Mouse (Mus musculus): ENCODE measurements around the gene Padi6.
A peak's percentile ranks its signal among the peaks of the same experiment; 100 is the strongest.

The Padi6 gene

GRCm38 (mm10) chr4:140750328-140750727 is 7.9 kb upstream of the Padi6 start:
- DNase-seq (ENCODE audit: low spot score in 2 of 2): no peak

GRCm38 (mm10) chr4:140747978-140748377 is 5.5 kb upstream of the Padi6 start:
- no peak for DNase-seq (ENCODE audit: low spot score in 2 of 2)

DNA sequence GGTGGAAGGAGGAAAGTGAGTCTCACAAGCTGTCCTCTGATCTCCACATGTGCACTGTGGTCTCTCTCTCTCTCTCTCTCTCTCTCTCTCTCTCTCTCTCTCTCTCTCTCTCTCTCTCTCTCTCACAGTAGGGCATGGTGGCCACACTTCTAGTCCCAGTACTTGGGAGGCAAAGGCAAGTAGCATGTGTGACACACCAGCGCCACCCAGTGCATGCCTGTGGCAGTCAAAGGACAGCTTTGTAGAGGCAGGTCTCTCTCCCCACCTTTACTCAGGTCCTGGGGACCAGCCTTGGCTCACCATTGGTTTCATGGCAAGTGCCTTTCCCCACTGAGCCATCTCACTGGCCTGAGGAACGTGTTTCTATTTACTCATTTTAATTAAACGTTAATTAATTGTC is 2.2 kb upstream of the Padi6 start:
- DNase-seq (ENCODE audit: low spot score in 2 of 2): peak; percentile 37 to 45

GRCm38 (mm10) chr4:140743086-140743485 is 643 bp upstream of the Padi6 start:
- no peak for DNase-seq (ENCODE audit: low spot score in 2 of 2)

DNA sequence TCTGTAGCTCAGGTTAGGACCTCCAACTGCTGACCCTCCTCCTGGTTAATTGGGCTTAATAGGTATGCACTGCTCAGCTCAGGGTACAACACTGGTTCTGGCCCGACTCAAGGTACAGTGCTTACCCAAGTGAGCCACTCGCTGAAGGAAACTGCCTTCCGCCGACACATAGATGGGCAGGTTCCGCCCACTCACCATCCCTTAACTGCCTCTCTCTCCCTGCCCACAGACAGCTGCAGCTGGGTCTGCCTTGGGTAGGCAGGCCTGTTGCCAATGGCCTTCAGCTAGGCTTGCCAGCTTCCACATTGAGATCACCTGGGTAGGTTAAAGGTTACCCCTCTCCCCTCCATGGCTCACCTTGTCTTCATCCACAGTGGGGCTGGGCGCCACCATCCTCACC is 1.0 kb downstream of the Padi6 start:
- DNase-seq (ENCODE audit: low spot score in 2 of 2): no peak

- no peak for DNase-seq (ENCODE audit: low spot score in 2 of 2)
These were observed 1.8 kb downstream of the Padi6 start for GRCm38 (mm10) chr4:140740655-140741054.

DNA sequence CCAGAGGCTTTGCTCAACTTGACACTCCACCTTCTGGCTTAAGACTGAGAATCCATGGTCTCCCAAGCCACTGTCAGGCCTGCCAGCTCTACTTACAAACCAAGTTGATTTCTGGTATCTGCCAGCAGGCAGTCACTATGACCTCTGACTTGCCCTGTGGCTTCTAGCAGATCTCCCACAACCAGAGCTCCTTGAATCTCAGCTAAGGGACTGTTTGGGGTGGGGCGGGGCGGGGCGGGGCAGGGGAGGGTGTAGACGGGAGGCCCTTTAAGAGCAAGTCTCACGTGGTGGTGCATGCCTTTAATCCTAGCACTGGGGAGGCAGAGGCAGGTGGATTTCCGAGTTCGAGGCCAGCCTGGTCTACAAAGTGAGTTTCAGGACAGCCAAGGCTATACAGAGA is 9.6 kb downstream of the Padi6 start:
- no peak for DNase-seq (ENCODE audit: low spot score in 2 of 2)

- DNase-seq (ENCODE audit: low spot score in 2 of 2): no peak
These were observed 10.8 kb downstream of the Padi6 start for GRCm38 (mm10) chr4:140731654-140732053.

DNA sequence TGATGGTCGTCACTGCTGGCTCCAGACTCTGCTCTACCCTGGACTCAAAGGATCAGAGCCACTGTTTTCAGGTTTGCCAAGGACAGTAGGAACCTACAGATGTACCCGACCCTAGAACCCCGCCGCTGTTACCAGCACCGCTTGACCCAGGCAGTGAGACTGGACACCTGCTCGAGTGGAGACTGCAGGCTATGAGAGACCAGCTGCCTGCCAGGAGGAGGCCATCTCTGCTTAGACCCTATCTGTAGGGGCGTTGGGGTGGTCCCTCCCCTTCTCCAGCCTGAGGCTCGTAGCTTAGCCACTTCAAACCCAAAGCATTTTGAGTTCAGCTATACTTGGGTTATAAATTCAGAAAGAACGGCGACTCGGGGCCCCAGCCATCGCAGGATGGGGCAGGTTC is 15.5 kb downstream of the Padi6 start:
- DNase-seq (ENCODE audit: low spot score in 2 of 2): no peak

- no peak for DNase-seq (ENCODE audit: low spot score in 2 of 2)
These were observed 17.7 kb downstream of the Padi6 start for GRCm38 (mm10) chr4:140724739-140725138.

DNA sequence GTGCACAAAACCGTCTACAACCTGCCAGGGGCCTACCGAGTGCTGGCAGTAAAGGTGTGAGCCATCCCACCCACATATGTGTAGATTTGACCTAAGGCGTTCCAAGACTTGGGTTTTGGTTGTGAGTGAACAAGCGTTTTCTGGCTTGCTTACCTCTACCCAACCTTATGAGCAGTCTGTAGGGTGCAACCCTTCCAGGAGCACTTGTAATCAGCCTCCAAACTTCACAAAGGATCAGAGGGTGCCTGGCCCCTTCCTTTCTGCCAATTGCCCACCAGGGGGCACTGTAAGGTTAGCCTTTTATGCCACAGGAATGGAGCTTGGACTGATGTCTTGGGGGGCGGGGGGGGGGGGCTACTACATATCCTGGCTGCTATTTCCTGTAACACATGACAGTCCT is 18.6 kb downstream of the Padi6 start:
- no peak for DNase-seq (ENCODE audit: low spot score in 2 of 2)

DNA sequence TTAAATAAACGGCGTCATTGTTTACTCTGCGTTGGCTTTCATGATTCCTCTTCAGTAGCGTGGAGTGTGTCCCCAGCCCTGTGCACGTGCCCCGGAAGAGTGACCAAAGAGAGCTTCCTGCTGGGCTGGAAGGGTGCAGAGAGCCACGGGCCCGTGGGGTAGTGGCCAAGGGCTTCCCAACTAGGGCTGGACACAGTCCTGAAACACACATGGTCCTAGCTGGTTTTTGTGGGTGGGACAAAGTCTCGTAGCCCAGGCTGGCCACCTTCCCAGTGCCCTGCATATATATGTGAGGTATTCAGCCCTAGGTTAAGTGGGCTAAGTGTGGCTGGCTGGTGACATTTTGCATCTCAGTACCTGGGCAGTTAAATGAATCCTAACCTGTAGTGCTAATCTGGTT is 19.3 kb downstream of the Padi6 start:
- DNase-seq (ENCODE audit: low spot score in 2 of 2): no peak

DNA sequence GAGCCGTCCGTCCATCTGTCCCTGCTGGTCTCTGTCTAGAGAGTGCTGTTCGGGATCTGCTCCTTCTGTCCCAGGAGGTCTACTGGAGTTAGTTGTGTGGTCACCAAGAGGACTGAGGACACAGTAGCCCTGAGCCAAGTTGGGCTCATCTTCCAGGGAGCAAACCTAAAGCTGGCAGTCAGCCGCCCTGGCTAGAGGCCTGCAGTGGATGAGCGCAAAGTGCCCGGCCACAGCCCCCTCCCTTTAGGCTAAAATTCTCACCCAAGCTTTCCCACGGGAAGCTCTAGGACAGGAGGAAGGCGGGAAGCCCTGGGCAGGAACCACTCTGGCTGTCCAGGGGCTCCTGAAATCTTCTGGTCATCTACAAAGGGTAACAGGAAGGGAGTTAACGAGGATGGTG is 19.7 kb downstream of the Padi6 start:
- DNase-seq (ENCODE audit: low spot score in 2 of 2): no peak

GRCm38 (mm10) chr4:140721968-140722490 is 20.4 kb downstream of the Padi6 start:
- DNase-seq (ENCODE audit: low spot score in 2 of 2): no peak

GRCm38 (mm10) chr4:140720091-140720490 is 22.4 kb downstream of the Padi6 start:
- peak; percentile 23 to 35 for DNase-seq (ENCODE audit: low spot score in 2 of 2)

DNA sequence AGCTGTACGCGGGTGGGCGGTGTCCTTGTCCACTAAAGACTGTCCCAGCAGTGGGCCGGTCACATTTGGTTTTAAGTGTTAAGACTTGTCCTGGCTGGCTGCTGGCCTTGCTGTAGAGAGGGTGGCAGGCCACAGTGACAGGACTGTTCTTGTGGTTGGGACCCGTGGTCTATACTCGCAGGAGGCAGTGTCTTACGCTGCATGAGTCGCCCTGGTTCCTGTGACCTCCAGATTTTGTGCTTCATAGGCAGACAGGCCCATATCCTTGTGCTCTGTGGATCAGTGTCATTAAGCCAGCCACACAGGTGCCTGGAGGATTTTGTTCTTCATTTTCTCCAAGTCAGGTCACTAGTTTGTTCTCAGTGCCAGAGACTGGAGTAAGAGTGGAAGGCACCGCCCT is 24.0 kb downstream of the Padi6 start:
- no peak for DNase-seq (ENCODE audit: low spot score in 2 of 2)

GRCm38 (mm10) chr4:140716994-140717393 is 25.4 kb downstream of the Padi6 start:
- DNase-seq (ENCODE audit: low spot score in 2 of 2): no peak

DNA sequence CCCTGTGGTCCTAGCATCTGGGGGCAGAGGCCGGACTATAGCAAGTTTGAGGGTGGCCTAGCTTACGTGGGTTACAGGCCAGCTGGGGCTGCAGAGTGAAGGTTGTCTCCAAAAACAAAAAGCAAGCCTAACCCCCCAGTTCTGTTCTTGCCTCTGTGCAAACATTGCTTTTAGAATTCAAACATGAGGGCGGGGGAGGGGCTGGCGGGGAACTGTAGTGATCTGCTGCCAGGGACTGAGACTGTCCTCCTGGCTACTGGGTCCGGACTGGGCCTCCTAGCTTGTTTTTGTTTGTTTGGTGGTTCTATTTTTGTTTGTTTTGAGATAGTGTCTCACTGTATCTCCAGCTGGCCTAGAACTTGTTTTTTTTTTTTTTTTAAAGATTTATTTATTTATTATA is 27.9 kb downstream of the Padi6 start:
- DNase-seq (ENCODE audit: low spot score in 2 of 2): no peak

- peak; percentile 82 to 89 for DNase-seq (ENCODE audit: low spot score in 2 of 2)
These were observed 28.7 kb downstream of the Padi6 start for GRCm38 (mm10) chr4:140713480-140714365.

DNA sequence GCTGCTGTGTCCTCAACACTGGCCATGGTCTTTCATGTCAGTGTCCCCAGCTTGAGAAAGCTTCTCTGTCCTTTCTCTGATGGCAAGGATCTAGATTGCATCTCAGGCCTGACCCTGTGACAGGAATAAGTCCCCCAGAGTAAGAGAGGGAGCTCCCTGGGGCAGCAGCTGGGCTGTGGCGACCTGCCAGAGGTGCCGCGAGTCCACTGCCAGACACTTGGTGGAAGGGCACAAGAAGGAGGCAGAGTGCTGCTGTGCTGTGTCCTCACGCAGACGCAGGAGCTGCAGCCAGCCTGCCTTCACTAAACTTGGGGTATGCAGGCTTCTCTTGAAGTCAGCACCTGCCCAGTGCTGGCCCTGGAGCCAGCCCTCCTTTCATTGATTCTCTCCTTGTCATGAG is 31.1 kb downstream of the Padi6 start:
- no peak for DNase-seq (ENCODE audit: low spot score in 2 of 2)

- DNase-seq (ENCODE audit: low spot score in 2 of 2): no peak
These were observed 31.7 kb downstream of the Padi6 start for GRCm38 (mm10) chr4:140710781-140711180.

GRCm38 (mm10) chr4:140709617-140710016 is 32.8 kb downstream of the Padi6 start:
- DNase-seq (ENCODE audit: low spot score in 2 of 2): no peak

GRCm38 (mm10) chr4:140709111-140709510 is 33.3 kb downstream of the Padi6 start:
- DNase-seq (ENCODE audit: low spot score in 2 of 2): no peak

Measured in urinary bladder, postnatal 36 days (tissue).